Mouse (Mus musculus) R1 (cell line): Measurements from ENCODE around the gene Klhl2.

Source experiments
- DNase-seq: peaks from one replicate; pipeline ENCODE4 v3.0.0-alpha.2; 2018; ENCODE audit warnings: low read depth, low spot score

Klhl2 gene

GRCm38 (mm10) chr8:64692651-64693201 is 157.1 kb downstream of the Klhl2 start, which contains the start of gene Cpe:
Gene Cpe, minus strand, starts transcription at chr8:64693054.
- DNase-seq: peak; percentile 83

GRCm38 (mm10) chr8:64691591-64692401 is 158.0 kb downstream of the Klhl2 start:
- no peak for DNase-seq

GRCm38 (mm10) chr8:64690845-64691244 is 159.0 kb downstream of the Klhl2 start:
- no peak for DNase-seq

DNA sequence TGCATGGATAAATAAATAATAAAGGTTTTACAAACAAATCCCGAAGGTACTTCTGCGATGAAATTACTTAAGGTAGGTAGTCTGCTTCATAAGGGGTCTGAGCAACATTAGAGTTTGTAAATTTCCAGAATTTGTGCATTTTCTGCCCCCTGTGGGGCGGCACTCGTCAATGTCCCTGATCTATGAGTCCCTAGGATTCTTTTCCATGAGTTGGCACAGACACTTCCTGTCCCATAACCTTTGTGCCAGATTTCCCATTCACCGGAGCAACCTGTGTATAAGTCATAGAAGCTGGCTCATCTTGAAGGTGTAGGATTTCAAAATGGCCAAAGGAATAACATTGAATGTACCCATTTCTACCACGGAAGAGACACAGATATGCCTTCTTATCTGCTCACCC is 159.5 kb downstream of the Klhl2 start:
- no peak for DNase-seq
